Mouse (Mus musculus): ENCODE measurements around the gene Mcrs1. TPM values are rescaled to one million over a fixed set of nuclear protein-coding genes. Genes with fewer than 3 reads are reported as not detected.
"Not testable (repeated sequence)": the region's sequence is repeated elsewhere in the genome, so short reads cannot be mapped to it uniquely, and the experiment has no call there.

Mcrs1 gene
- polyA plus RNA-seq, 1 experiment from 2014 or later = 193 TPM

DNA sequence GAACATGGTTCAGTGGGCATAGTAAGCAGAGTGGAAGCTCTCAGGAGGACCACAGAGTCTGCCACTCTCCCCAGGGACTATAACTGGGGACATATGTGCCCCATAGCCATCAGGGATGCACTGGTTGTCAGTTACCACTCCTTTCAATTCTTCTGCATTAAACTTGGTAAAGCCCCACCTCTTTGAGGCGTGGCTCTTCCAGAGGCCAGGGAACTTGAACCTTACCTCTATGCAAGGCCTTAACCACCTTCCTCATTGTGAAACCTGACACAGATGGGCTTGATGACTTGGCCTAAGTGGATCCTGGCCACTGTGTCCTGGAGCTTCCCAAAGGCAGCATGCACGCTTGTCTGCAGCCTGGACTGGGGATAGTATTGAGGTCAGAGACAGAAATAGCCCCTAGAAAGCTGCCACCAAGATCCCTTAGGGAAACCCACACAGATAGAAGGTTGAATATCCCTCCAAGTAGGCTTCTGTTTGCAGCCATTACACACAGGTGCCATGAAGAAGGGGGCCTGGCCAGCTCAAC lies 2.8 kb upstream of the Mcrs1 start:
- Histone ChIP-seq H3K9me3 (ENCODE audit: control insufficient read depth, low read length) (no peaks in the 10 kb centered on the region), H3K4me2 (no peak overlapping the region), H3K27ac (ENCODE audit: low read depth, low read length) (no peak overlapping the region), H3K4me1 (ENCODE audit: control insufficient read depth, insufficient read depth, low read length) (peaks cover 4% of the 10 kb centered on the region), H3K4me3 (ENCODE audit: low read depth, low read length) (no peak overlapping the region), H3K36me3 (ENCODE audit: control insufficient read depth, insufficient read depth, low read length) (no peaks in the 10 kb centered on the region), H3K9ac (ENCODE audit: low read length) (no peak overlapping the region), H3K27me3 (ENCODE audit: control insufficient read depth, insufficient read depth, low read length) (no peaks in the 10 kb centered on the region)
- no peak for DNase-seq (ENCODE audit: low spot score, missing footprints)
- ATAC-seq (ENCODE audit: low FRiP score) = no peak
- WGBS = 83% methylated on average over 2 of the region's 2 CpGs

DNA sequence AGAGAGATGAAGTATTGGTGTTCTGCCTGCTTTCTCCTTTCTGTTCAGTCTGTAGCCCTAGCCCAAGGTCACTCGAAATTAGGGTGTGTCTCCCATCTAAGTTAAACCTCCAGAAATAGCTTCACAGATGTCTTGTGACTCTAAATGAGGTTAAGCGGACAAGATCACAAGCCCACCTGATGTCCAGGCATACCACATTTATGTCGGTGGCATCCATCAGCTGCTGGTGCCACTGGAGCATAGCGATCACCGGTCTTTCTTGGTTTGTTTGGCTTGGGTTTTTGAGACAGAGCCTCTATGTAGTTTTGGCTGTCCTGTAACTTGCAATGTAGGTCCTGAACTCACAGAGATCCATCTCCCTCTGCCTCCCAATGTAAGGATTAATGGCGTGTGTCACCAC lies 2.0 kb upstream of the Mcrs1 start:
- Histone ChIP-seq H3K9me3 (ENCODE audit: control insufficient read depth, low read length) (no peaks in the 10 kb centered on the region), H3K27me3 (ENCODE audit: control insufficient read depth, insufficient read depth, low read length) (no peaks in the 10 kb centered on the region), H3K4me2 (no peak overlapping the region), H3K27ac (ENCODE audit: low read depth, low read length) (no peak overlapping the region), H3K9ac (ENCODE audit: low read length) (no peak overlapping the region), H3K4me3 (ENCODE audit: low read depth, low read length) (no peak overlapping the region), H3K36me3 (ENCODE audit: control insufficient read depth, insufficient read depth, low read length) (no peaks in the 10 kb centered on the region), H3K4me1 (ENCODE audit: control insufficient read depth, insufficient read depth, low read length) (peaks cover 3% of the 10 kb centered on the region)
- ATAC-seq (ENCODE audit: low FRiP score) = no peak
- WGBS = 96% methylated on average over 6 of the region's 6 CpGs
- no peak for DNase-seq (ENCODE audit: low spot score, missing footprints)

GRCm38 (mm10) chr15:99253175-99253479 lies 1.4 kb upstream of the Mcrs1 start:
- WGBS = 45% methylated on average over 2 of the region's 2 CpGs
- not testable (repeated sequence) for ATAC-seq (ENCODE audit: low FRiP score); H3K36me3 ChIP-seq (ENCODE audit: control insufficient read depth, insufficient read depth, low read length); DNase-seq (ENCODE audit: low spot score, missing footprints); H3K4me1 ChIP-seq (ENCODE audit: control insufficient read depth, insufficient read depth, low read length); H3K9ac ChIP-seq (ENCODE audit: low read length); H3K4me3 ChIP-seq (ENCODE audit: low read depth, low read length); H3K9me3 ChIP-seq (ENCODE audit: control insufficient read depth, low read length); H3K27ac ChIP-seq (ENCODE audit: low read depth, low read length); H3K27me3 ChIP-seq (ENCODE audit: control insufficient read depth, insufficient read depth, low read length)
- peak overlapping the region; percentile 73 for H3K4me2 ChIP-seq

DNA sequence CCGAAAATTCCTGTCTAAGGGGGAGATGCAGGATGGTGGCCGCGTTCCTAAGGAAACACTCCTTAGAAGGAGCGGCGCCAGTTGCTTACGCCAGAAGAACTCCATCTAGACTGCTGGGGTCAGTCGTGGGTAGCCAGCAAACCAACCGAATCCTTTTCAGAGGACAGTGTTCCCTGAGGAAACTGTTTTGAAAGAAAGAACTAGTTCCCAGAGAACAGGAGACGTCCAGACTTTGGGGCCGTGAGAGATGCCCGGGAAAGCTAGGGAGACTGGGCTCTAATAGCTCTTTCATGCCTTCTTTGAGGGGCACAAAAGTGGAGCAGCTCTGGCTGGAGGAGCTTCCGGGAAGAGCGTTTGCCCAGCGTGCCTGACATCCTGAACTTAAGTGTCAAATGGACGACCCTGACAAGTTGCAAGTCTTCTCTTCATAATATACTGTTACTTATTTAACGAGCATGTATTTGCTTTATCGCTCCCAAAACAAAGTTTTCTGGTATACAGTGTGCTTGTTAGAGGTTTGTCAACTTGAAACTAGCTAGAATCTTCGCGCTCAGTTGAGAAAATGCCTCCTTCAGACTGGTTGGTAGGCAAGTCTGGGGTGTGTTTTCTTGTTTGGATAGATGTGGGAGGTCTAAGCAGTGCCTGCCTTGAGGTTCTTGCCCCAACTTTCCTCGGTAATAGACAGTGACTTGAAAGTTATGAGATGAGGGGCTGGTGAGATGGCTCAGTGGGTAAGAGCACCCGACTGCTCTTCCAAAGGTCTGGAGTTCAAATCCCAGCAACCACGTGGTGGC lies 817 bp upstream of the Mcrs1 start:
- peak overlapping the region; percentile 85 for H3K27ac ChIP-seq (ENCODE audit: low read depth, low read length)
- peaks cover 3% of the 10 kb centered on the region for H3K4me1 ChIP-seq (ENCODE audit: control insufficient read depth, insufficient read depth, low read length)
- ATAC-seq (ENCODE audit: low FRiP score) (peak; percentile 47; the same call in 1 of the 2 replicates), DNase-seq (ENCODE audit: low spot score, missing footprints) (no peak)
- peak overlapping the region; percentile 71 for H3K4me3 ChIP-seq (ENCODE audit: low read depth, low read length)
- peak overlapping the region; percentile 81 for H3K9ac ChIP-seq (ENCODE audit: low read length)
- H3K9me3 ChIP-seq (ENCODE audit: control insufficient read depth, low read length) = no peaks in the 10 kb centered on the region
- peaks cover 6% of the 10 kb centered on the region; the same call in 1 of the 2 replicates for H3K36me3 ChIP-seq (ENCODE audit: control insufficient read depth, insufficient read depth, low read length)
- no peaks in the 10 kb centered on the region for H3K27me3 ChIP-seq (ENCODE audit: control insufficient read depth, insufficient read depth, low read length)
- WGBS = 5% methylated on average over 22 of the region's 22 CpGs
- H3K4me2 ChIP-seq = peak overlapping the region; percentile 73

GRCm38 (mm10) chr15:99251111-99251510 lies 650 bp downstream of the Mcrs1 start:
- DNase-seq (ENCODE audit: low spot score, missing footprints); H3K36me3 ChIP-seq (ENCODE audit: control insufficient read depth, insufficient read depth, low read length); H3K9me3 ChIP-seq (ENCODE audit: control insufficient read depth, low read length); H3K27me3 ChIP-seq (ENCODE audit: control insufficient read depth, insufficient read depth, low read length); ATAC-seq (ENCODE audit: low FRiP score); H3K27ac ChIP-seq (ENCODE audit: low read depth, low read length); H3K4me1 ChIP-seq (ENCODE audit: control insufficient read depth, insufficient read depth, low read length): not testable (repeated sequence)
- Histone ChIP-seq H3K9ac (ENCODE audit: low read length) (peak overlapping the region; percentile 54), H3K4me2 (peak overlapping the region; percentile 44), H3K4me3 (ENCODE audit: low read depth, low read length) (peak overlapping the region; percentile 71)
- 1% methylated on average over 14 of the region's 15 CpGs for WGBS

GRCm38 (mm10) chr15:99249938-99250337 lies 1.8 kb downstream of the Mcrs1 start:
- no peak overlapping the region for H3K27ac ChIP-seq (ENCODE audit: low read depth, low read length)
- DNase-seq (ENCODE audit: low spot score, missing footprints) (no peak), ATAC-seq (ENCODE audit: low FRiP score) (no peak)
- H3K9me3 ChIP-seq (ENCODE audit: control insufficient read depth, low read length) = no peaks in the 10 kb centered on the region
- H3K27me3 ChIP-seq (ENCODE audit: control insufficient read depth, insufficient read depth, low read length) = no peaks in the 10 kb centered on the region
- H3K4me1 ChIP-seq (ENCODE audit: control insufficient read depth, insufficient read depth, low read length) = peaks cover 3% of the 10 kb centered on the region
- peaks cover 11% of the 10 kb centered on the region for H3K36me3 ChIP-seq (ENCODE audit: control insufficient read depth, insufficient read depth, low read length)
- H3K4me3 ChIP-seq (ENCODE audit: low read depth, low read length) = no peak overlapping the region
- no peak overlapping the region for H3K9ac ChIP-seq (ENCODE audit: low read length)
- H3K4me2 ChIP-seq = no peak overlapping the region
- 92% methylated on average over 11 of the region's 11 CpGs for WGBS

- Histone ChIP-seq H3K4me3 (ENCODE audit: low read depth, low read length) (no peak overlapping the region), H3K9me3 (ENCODE audit: control insufficient read depth, low read length) (no peaks in the 10 kb centered on the region), H3K27ac (ENCODE audit: low read depth, low read length) (no peak overlapping the region), H3K4me1 (ENCODE audit: control insufficient read depth, insufficient read depth, low read length) (peaks cover 3% of the 10 kb centered on the region), H3K9ac (ENCODE audit: low read length) (no peak overlapping the region), H3K4me2 (no peak overlapping the region), H3K27me3 (ENCODE audit: control insufficient read depth, insufficient read depth, low read length) (no peaks in the 10 kb centered on the region), H3K36me3 (ENCODE audit: control insufficient read depth, insufficient read depth, low read length) (peaks cover 15% of the 10 kb centered on the region)
- no peak for DNase-seq (ENCODE audit: low spot score, missing footprints)
- WGBS = 92% methylated on average over 9 of the region's 9 CpGs
- no peak for ATAC-seq (ENCODE audit: low FRiP score)
Measured at GRCm38 (mm10) chr15:99248972-99249371, 2.8 kb downstream of the Mcrs1 start.

GRCm38 (mm10) chr15:99246736-99247135 lies 5.0 kb downstream of the Mcrs1 start:
- not testable (repeated sequence) for H3K4me3 ChIP-seq (ENCODE audit: low read depth, low read length); DNase-seq (ENCODE audit: low spot score, missing footprints); ATAC-seq (ENCODE audit: low FRiP score); H3K9ac ChIP-seq (ENCODE audit: low read length); H3K4me1 ChIP-seq (ENCODE audit: control insufficient read depth, insufficient read depth, low read length); H3K27ac ChIP-seq (ENCODE audit: low read depth, low read length); H3K9me3 ChIP-seq (ENCODE audit: control insufficient read depth, low read length); H3K27me3 ChIP-seq (ENCODE audit: control insufficient read depth, insufficient read depth, low read length); H3K4me2 ChIP-seq
- 94% methylated on average over 6 of the region's 6 CpGs for WGBS
- peaks cover 19% of the 10 kb centered on the region for H3K36me3 ChIP-seq (ENCODE audit: control insufficient read depth, insufficient read depth, low read length)

- Histone ChIP-seq H3K27me3 (ENCODE audit: control insufficient read depth, insufficient read depth, low read length) (no peaks in the 10 kb centered on the region), H3K4me1 (ENCODE audit: control insufficient read depth, insufficient read depth, low read length) (no peaks in the 10 kb centered on the region), H3K9me3 (ENCODE audit: control insufficient read depth, low read length) (no peaks in the 10 kb centered on the region), H3K9ac (ENCODE audit: low read length) (no peak overlapping the region), H3K36me3 (ENCODE audit: control insufficient read depth, insufficient read depth, low read length) (peaks cover 13% of the 10 kb centered on the region), H3K4me2 (no peak overlapping the region), H3K4me3 (ENCODE audit: low read depth, low read length) (no peak overlapping the region), H3K27ac (ENCODE audit: low read depth, low read length) (no peak overlapping the region)
- DNase-seq (ENCODE audit: low spot score, missing footprints) = no peak
- no peak for ATAC-seq (ENCODE audit: low FRiP score)
- WGBS = 93% methylated on average over 10 of the region's 10 CpGs
Measured at GRCm38 (mm10) chr15:99242045-99242444, 9.7 kb downstream of the Mcrs1 start.
